Comparison of ENCODE assay signal across 13 mouse cellular contexts in the genomic region with DNA sequence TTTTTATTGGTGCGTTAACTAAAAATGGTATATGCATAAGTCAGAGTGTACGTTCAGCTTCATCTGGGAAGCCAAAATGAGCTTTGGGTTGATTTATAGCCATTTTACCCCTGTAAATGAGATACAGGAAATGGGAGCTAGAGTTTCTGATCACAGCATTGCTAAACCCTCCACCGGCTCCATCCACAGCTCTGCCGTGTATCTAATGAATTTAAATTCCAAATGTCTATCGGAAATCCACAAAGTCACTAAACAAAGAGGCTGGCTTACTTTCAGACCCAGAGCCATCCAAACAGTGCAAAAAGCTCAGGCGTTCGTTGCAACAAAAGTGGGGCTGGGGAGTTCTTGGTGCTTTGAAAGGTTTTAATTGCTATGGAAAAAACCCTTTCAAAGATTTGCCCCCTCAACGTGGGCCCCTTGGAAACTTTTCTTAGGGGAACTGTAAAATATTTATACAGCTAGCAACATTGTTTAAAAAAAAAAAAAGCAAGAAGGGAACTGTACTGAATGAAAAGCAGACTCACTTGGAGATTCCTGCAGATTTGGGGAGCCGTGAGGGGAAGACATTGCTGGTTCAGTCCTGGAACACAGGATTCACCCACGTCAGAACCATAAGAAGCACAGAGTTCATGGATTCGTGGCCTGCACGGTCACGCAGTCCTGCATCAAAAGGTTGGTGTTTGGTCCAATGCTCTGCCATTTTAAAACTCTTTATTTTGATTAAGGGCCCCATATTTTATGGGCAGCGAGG.
A peak's percentile ranks its signal among the peaks of the same experiment; 100 is the strongest.
DNase-seq lines count a peak whose midpoint lies in the region; ATAC-seq and TF ChIP-seq lines count a peak whose summit lies in the region.
"Had no signal": no experiment of that assay in that cellular context is flagged by ENCODE, and none has a peak within 500 bp of the region (broad histone marks: within the 10 kb centered on the region; RNA-seq: fewer than 3 reads in every experiment).

No protein-coding gene starts in this region.

- no peak for TF ChIP-seq CTCF in heart, adult 2 months (IDR thresholded peaks at IDR 0.05)
- TF ChIP-seq CTCF in midbrain, postnatal 0 days (IDR thresholded peaks at IDR 0.05) = no peak
- TF ChIP-seq CTCF in gastrocnemius, adult 2 months (IDR thresholded peaks at IDR 0.05) = no peak

- H3K27ac ChIP-seq in heart, adult 2 months = no peak overlapping the region
- H3K27ac ChIP-seq in midbrain, embryonic 11.5 days (ENCODE audit: low read depth, low read length) = 0 out of 2 replicates have a peak overlapping the region, but pooled peaks have one; percentile 5
- H3K27ac ChIP-seq in midbrain, postnatal 0 days (ENCODE audit: low read depth, low read length) = no peak overlapping the region
- peak overlapping the region; percentile 90 for H3K27ac ChIP-seq in limb, embryonic 13.5 days
- peak overlapping the region; percentile 73 for H3K27ac ChIP-seq in stomach, embryonic 16.5 days (ENCODE audit: low read length)
- H3K27ac ChIP-seq in gastrocnemius, adult 2 months = no peak overlapping the region
- H3K27ac ChIP-seq: liver, embryonic 13.5 days; midbrain, embryonic 12.5 days had no signal

- no peak for TF ChIP-seq POLR2A in heart, adult 2 months (IDR thresholded peaks at IDR 0.05; ENCODE audit: insufficient read depth, low read depth, low read length)

- no peak overlapping the region for H3K9ac ChIP-seq in heart, adult 2 months (ENCODE audit: low read depth, low read length)
- no peak overlapping the region for H3K9ac ChIP-seq in midbrain, embryonic 11.5 days (ENCODE audit: low read length)
- no peak overlapping the region for H3K9ac ChIP-seq in midbrain, postnatal 0 days (replicated peaks; ENCODE audit: low read length, poor library complexity, severe bottlenecking)
- no peak overlapping the region for H3K9ac ChIP-seq in limb, embryonic 13.5 days
- H3K9ac ChIP-seq in stomach, embryonic 16.5 days (ENCODE audit: low read length) = no peak overlapping the region
- H3K9ac ChIP-seq: liver, embryonic 13.5 days; midbrain, embryonic 12.5 days had no signal

- TF ChIP-seq EP300 in heart, adult 2 months (IDR thresholded peaks at IDR 0.05; ENCODE audit: insufficient read depth, low read depth, low read length) = no peak

- no peaks in the 10 kb centered on the region for H3K27me3 ChIP-seq in heart, adult 2 months (ENCODE audit: control insufficient read depth, insufficient read depth, low read length)
- H3K27me3 ChIP-seq in midbrain, embryonic 11.5 days (ENCODE audit: control insufficient read depth, insufficient read depth, low read length) = no peaks in the 10 kb centered on the region
- no peaks in the 10 kb centered on the region for H3K27me3 ChIP-seq in midbrain, postnatal 0 days (ENCODE audit: insufficient read depth, low read length)
- H3K27me3 ChIP-seq in limb, embryonic 13.5 days = no peaks in the 10 kb centered on the region
- H3K27me3 ChIP-seq in stomach, embryonic 16.5 days (ENCODE audit: control insufficient read depth, insufficient read depth, low read length) = no peaks in the 10 kb centered on the region
- H3K27me3 ChIP-seq: liver, embryonic 13.5 days; midbrain, embryonic 12.5 days had no signal

- intact Hi-C loops in heart, adult 2 months (cut with DNase I) = no loop called here
- intact Hi-C loops in gastrocnemius, adult 2 months (cut with DNase I) = no loop called here

- no peak overlapping the region for H3K4me3 ChIP-seq in heart, adult 2 months
- H3K4me3 ChIP-seq in midbrain, embryonic 11.5 days (ENCODE audit: low read depth, low read length) = no peak overlapping the region
- H3K4me3 ChIP-seq in midbrain, postnatal 0 days (ENCODE audit: low read depth, low read length) = no peak overlapping the region
- H3K4me3 ChIP-seq in limb, embryonic 13.5 days = 0 out of 2 replicates have a peak overlapping the region, but pooled peaks have one; percentile 8
- H3K4me3 ChIP-seq in stomach, embryonic 16.5 days (replicated peaks; ENCODE audit: low read length) = no peak overlapping the region
- no peak overlapping the region for H3K4me3 ChIP-seq in gastrocnemius, adult 2 months
- H3K4me3 ChIP-seq: liver, embryonic 13.5 days; midbrain, embryonic 12.5 days had no signal

- peak; percentile 51 for DNase-seq in heart, adult 11 months
- no peak for DNase-seq in heart, adult 2 months
- peak; percentile 75 for DNase-seq in midbrain, embryonic 11.5 days (ENCODE audit: low spot score, missing footprints)
- no peak for DNase-seq in midbrain, postnatal 0 days (ENCODE audit: low spot score)
- DNase-seq in gastrocnemius, adult 2 months = no peak
- no peak for DNase-seq in cerebellum, adult 11 months
- DNase-seq: heart, adult 18-20 months; layer of hippocampus, adult 9-11 months; liver, embryonic 13.5 days; spleen, adult 18-20 months had no signal

- no peaks in the 10 kb centered on the region for H3K9me3 ChIP-seq in midbrain, embryonic 11.5 days (ENCODE audit: control insufficient read depth, low read length)
- 0 out of 2 replicates have a peak, but pooled peaks cover 8% of the 10 kb centered on the region for H3K9me3 ChIP-seq in midbrain, postnatal 0 days (ENCODE audit: low read length)
- H3K9me3 ChIP-seq in limb, embryonic 13.5 days = peaks cover 12% of the 10 kb centered on the region; the same call in 1 of the 2 replicates
- H3K9me3 ChIP-seq in stomach, embryonic 16.5 days (replicated peaks; ENCODE audit: control insufficient read depth, low read length) = peaks cover 3% of the 10 kb centered on the region
- H3K9me3 ChIP-seq: liver, embryonic 13.5 days had no signal

- H3K79me2 ChIP-seq in heart, adult 2 months (replicated peaks; ENCODE audit: control insufficient read depth, insufficient read depth, low read length) = no peaks in the 10 kb centered on the region

- H3K36me3 ChIP-seq in heart, adult 2 months (ENCODE audit: control insufficient read depth, insufficient read depth, low read length) = no peaks in the 10 kb centered on the region
- H3K36me3 ChIP-seq in midbrain, embryonic 11.5 days (ENCODE audit: control insufficient read depth, insufficient read depth, low read length) = no peaks in the 10 kb centered on the region
- no peaks in the 10 kb centered on the region for H3K36me3 ChIP-seq in midbrain, postnatal 0 days (ENCODE audit: insufficient read depth, low read length)
- no peaks in the 10 kb centered on the region for H3K36me3 ChIP-seq in limb, embryonic 13.5 days
- no peaks in the 10 kb centered on the region for H3K36me3 ChIP-seq in stomach, embryonic 16.5 days (ENCODE audit: control insufficient read depth, insufficient read depth, low read length)
- H3K36me3 ChIP-seq: liver, embryonic 13.5 days; midbrain, embryonic 12.5 days had no signal

- H3K4me2 ChIP-seq in midbrain, embryonic 11.5 days = no peak overlapping the region
- H3K4me2 ChIP-seq in midbrain, postnatal 0 days (ENCODE audit: low read depth, low read length, poor library complexity, severe bottlenecking) = no peak overlapping the region
- peak overlapping the region; percentile 53 for H3K4me2 ChIP-seq in limb, embryonic 13.5 days (replicated peaks)
- H3K4me2 ChIP-seq in stomach, embryonic 16.5 days (ENCODE audit: low read depth, low read length) = peak overlapping the region; percentile 25
- H3K4me2 ChIP-seq: liver, embryonic 13.5 days; midbrain, embryonic 12.5 days had no signal

- WGBS in heart, adult 2 months = 84% methylated on average over 14 of the region's 14 CpGs
- WGBS in midbrain, embryonic 11.5 days = 77% methylated on average over 14 of the region's 14 CpGs
- WGBS in midbrain, postnatal 0 days = 54% methylated on average over 14 of the region's 14 CpGs
- 23% methylated on average over 14 of the region's 14 CpGs for WGBS in limb, embryonic 13.5 days
- 47% methylated on average over 14 of the region's 14 CpGs for WGBS in stomach, embryonic 16.5 days

- ATAC-seq in midbrain, embryonic 11.5 days (ENCODE audit: low FRiP score) = no peak
- ATAC-seq in midbrain, postnatal 0 days (ENCODE audit: low FRiP score) = no peak
- ATAC-seq in limb, embryonic 13.5 days (ENCODE audit: low FRiP score, low read depth) = peak; percentile 79
- ATAC-seq in stomach, embryonic 16.5 days (ENCODE audit: insufficient read depth, low FRiP score) = 0 out of 2 replicates have a peak, but pooled peaks have one; percentile 33

- H3K4me1 ChIP-seq in heart, adult 2 months (ENCODE audit: control insufficient read depth, insufficient read depth, low read length) = no peaks in the 10 kb centered on the region
- H3K4me1 ChIP-seq in midbrain, embryonic 11.5 days (ENCODE audit: control insufficient read depth, insufficient read depth, low read length) = no peaks in the 10 kb centered on the region
- no peaks in the 10 kb centered on the region for H3K4me1 ChIP-seq in midbrain, postnatal 0 days (ENCODE audit: insufficient read depth, low read length)
- peaks cover 41% of the 10 kb centered on the region for H3K4me1 ChIP-seq in limb, embryonic 13.5 days
- peaks cover 21% of the 10 kb centered on the region; the same call in 1 of the 2 replicates for H3K4me1 ChIP-seq in stomach, embryonic 16.5 days (ENCODE audit: control insufficient read depth, insufficient read depth, low read length)
- H3K4me1 ChIP-seq: liver, embryonic 13.5 days had no signal

Comparison
In these comparisons a context has a peak if more than half of its experiments do, and no peak if none do; other contexts are left out.
1. DNase-seq: peak in heart, adult 11 months (single experiment) and midbrain, embryonic 11.5 days (single experiment); none in heart, adult 2 months (0 of 2), midbrain, postnatal 0 days (single experiment), gastrocnemius, adult 2 months (single experiment) and cerebellum, adult 11 months (single experiment).
2. H3K27ac ChIP-seq: peak in midbrain, embryonic 11.5 days (single experiment), limb, embryonic 13.5 days (single experiment) and stomach, embryonic 16.5 days (single experiment); none in heart, adult 2 months (single experiment), midbrain, postnatal 0 days (single experiment) and gastrocnemius, adult 2 months (single experiment).
3. ATAC-seq: peak in limb, embryonic 13.5 days (single experiment) and stomach, embryonic 16.5 days (single experiment); none in midbrain, embryonic 11.5 days (single experiment) and midbrain, postnatal 0 days (single experiment).
4. H3K4me2 ChIP-seq: peak in limb, embryonic 13.5 days (single experiment) and stomach, embryonic 16.5 days (single experiment); none in midbrain, embryonic 11.5 days (single experiment) and midbrain, postnatal 0 days (single experiment).